Mouse (Mus musculus) forebrain, embryonic 16.5 days (tissue): ENCODE results near the gene Gm2026. TPM values are rescaled to one million over a fixed set of nuclear protein-coding genes. Genes with fewer than 3 reads are reported as not detected.
"Not testable (repeated sequence)": the region's sequence is repeated elsewhere in the genome, so short reads cannot be mapped to it uniquely, and the experiment has no call there.

Experiments
- ATAC-seq: fragments of 200-750 bp; cut with Nextera tagmentation; 2 replicates; pipeline ENCODE4 v1.8.0; 2017; ENCODE audit warnings: mild to moderate bottlenecking, moderate library complexity
- H3K27ac ChIP-seq: fragments of 300-500 bp; sonication (generic); 2 replicates; pipeline ENCODE4 v1.5.1; 2014; ENCODE audit warnings: low read length, control low read depth
- H3K27me3 ChIP-seq: fragments of 300-500 bp; sonication (generic); replicated peaks from 2 replicates; pipeline ENCODE4 v1.6.1; 2014; ENCODE audit warnings: low read length; ENCODE audit not compliant: control insufficient read depth, insufficient read depth
- H3K36me3 ChIP-seq: fragments of 300-500 bp; sonication (generic); 2 replicates; pipeline ENCODE4 v1.6.1; 2014; ENCODE audit not compliant: control insufficient read depth, insufficient read depth
- H3K4me1 ChIP-seq: fragments of 300-500 bp; sonication (generic); replicated peaks from 2 replicates; pipeline ENCODE4 v1.6.1; 2014; ENCODE audit warnings: low read length; ENCODE audit not compliant: control insufficient read depth, insufficient read depth
- H3K4me2 ChIP-seq: fragments of 300-500 bp; sonication (generic); 2 replicates; pipeline ENCODE4 v1.6.1; 2014; ENCODE audit warnings: mild to moderate bottlenecking, low read length, control low read depth
- H3K4me3 ChIP-seq: fragments of 300-500 bp; sonication (generic); replicated peaks from 2 replicates; pipeline ENCODE4 v1.5.1; 2014; ENCODE audit warnings: mild to moderate bottlenecking, low read length, control low read depth
- H3K9ac ChIP-seq: fragments of 300-500 bp; sonication (generic); replicated peaks from 2 replicates; pipeline ENCODE4 v1.6.1; 2014; ENCODE audit warnings: low read depth, low read length, control low read depth
- H3K9me3 ChIP-seq: fragments of 300-500 bp; sonication (generic); 2 replicates; pipeline ENCODE4 v1.6.1; 2016; ENCODE audit warnings: low read length; ENCODE audit not compliant: control insufficient read depth
- WGBS: fragments of 180-500 bp; shearing (Covaris S2); extraction: QIAGEN DNeasy Blood & Tissue Kit; methylation state at CpG from one replicate; pipeline ENCODE4 v1.1.7; 2014; 5-methylcytosine and 5-hydroxymethylcytosine counted together
- polyA plus RNA-seq: library from polyadenylated mRNA; unstranded; fragments of >200 nt; fragmentation: Nextera tagmentation; extraction: Ambion mirVana; gene quantifications from 2 replicates; pipeline ENCODE4 v1.2.1, GENCODE M21; 2015

Gene Gm2026
- 29.0 and 36.0 TPM in 2 replicates for polyA plus RNA-seq

- not testable (repeated sequence) for H3K36me3 ChIP-seq, H3K4me3 ChIP-seq, H3K27ac ChIP-seq, H3K9ac ChIP-seq, H3K9me3 ChIP-seq, H3K27me3 ChIP-seq, H3K4me2 ChIP-seq, H3K4me1 ChIP-seq, ATAC-seq
- no CpG with 5 or more reads among the region's 4 CpGs for WGBS
Observed at GRCm38 (mm10) chr2:175965031-175965430, at the start of gene Gm2026. TSS of gene Gm2026 (plus strand) at chr2:175965331.

GRCm38 (mm10) chr2:175931000-175931399 is 34.1 kb upstream of the Gm2026 start, which contains the start of gene Zfp966:
TSS of gene Zfp966 (minus strand) at chr2:175931100.
- H3K9me3 ChIP-seq, H3K36me3 ChIP-seq, H3K27ac ChIP-seq, H3K27me3 ChIP-seq, H3K9ac ChIP-seq, H3K4me2 ChIP-seq, ATAC-seq, H3K4me3 ChIP-seq, H3K4me1 ChIP-seq: not testable (repeated sequence)
- WGBS: no CpG with 5 or more reads among the region's 6 CpGs

Other genes starting within 250 kb of the Gm2026 start
- gene Gm2007, start 223.8 kb upstream of the Gm2026 start, polyA plus RNA-seq: not detected in 2 replicates
- 0.54 and 0.56 TPM in 2 replicates for gene Gm14288, start 164.2 kb upstream of the Gm2026 start, polyA plus RNA-seq
- gene Gm6710, start 96.1 kb upstream of the Gm2026 start, polyA plus RNA-seq: 31.2 and 31.8 TPM in 2 replicates
- 3.3 and 3.8 TPM in 2 replicates for gene Zfp966, start 34.2 kb upstream of the Gm2026 start, polyA plus RNA-seq
- 0.80 and 2.0 TPM in 2 replicates for gene Gm2004, start 184.5 kb downstream of the Gm2026 start, polyA plus RNA-seq